Mouse (Mus musculus): ENCODE data around the gene Il34.
A peak's percentile ranks its signal among the peaks of the same experiment; 100 is the strongest.

DNA sequence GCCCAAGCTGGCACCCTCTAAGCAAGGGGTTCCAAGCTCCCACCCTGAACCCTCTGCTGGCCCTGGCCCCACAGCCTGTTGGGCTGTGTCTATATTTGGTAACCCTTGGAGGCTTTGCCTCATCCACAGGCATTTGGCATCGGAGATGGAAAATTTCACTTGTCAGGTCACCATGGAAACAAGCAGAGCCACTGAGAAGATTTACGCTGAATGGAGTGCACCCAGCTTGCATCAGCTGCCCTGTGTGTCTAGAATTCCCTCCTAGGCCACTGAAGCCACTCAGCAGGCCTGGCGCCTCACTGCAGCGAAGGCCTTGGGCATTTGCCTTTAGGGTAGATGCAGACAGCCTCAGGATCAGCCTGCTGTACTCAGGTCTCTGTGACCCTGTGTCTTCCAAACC is 89.6 kb downstream of the Il34 start:
- TF ChIP-seq CTCF (IDR thresholded peaks at IDR 0.05) (no peak), EP300 (IDR thresholded peaks at IDR 0.05; ENCODE audit: insufficient read depth, low read depth, low read length) (peak; percentile 23; the same call in 1 of the 2 replicates)

All from heart, adult 2 months (tissue).